Mouse (Mus musculus): ENCODE data around the gene Hhipl1.

Hhipl1 gene

GRCm38 (mm10) chr12:108277341-108277841 is 28.7 kb upstream of the Hhipl1 start:
- no peak for DNase-seq (ENCODE audit: low read depth, low spot score)

- DNase-seq (ENCODE audit: low read depth, low spot score), result no peak
Measured at GRCm38 (mm10) chr12:108278221-108278918, 27.7 kb upstream of the Hhipl1 start.

- no peak for DNase-seq (ENCODE audit: low read depth, low spot score)
Measured at GRCm38 (mm10) chr12:108284455-108285224, 21.4 kb upstream of the Hhipl1 start.

GRCm38 (mm10) chr12:108285225-108286011 is 20.7 kb upstream of the Hhipl1 start:
- no peak for DNase-seq (ENCODE audit: low read depth, low spot score)

- DNase-seq (ENCODE audit: low read depth, low spot score), result no peak
Measured at GRCm38 (mm10) chr12:108286381-108286780, 19.7 kb upstream of the Hhipl1 start.

GRCm38 (mm10) chr12:108287011-108287410 is 19.1 kb upstream of the Hhipl1 start:
- no peak for DNase-seq (ENCODE audit: low read depth, low spot score)

GRCm38 (mm10) chr12:108288127-108288880 is 17.8 kb upstream of the Hhipl1 start:
- no peak for DNase-seq (ENCODE audit: low read depth, low spot score)

- no peak for DNase-seq (ENCODE audit: low read depth, low spot score)
Measured at GRCm38 (mm10) chr12:108292419-108292818, 13.7 kb upstream of the Hhipl1 start.

- no peak for DNase-seq (ENCODE audit: low read depth, low spot score)
Measured at GRCm38 (mm10) chr12:108292957-108293356, 13.1 kb upstream of the Hhipl1 start.

GRCm38 (mm10) chr12:108294620-108295019 is 11.4 kb upstream of the Hhipl1 start:
- DNase-seq (ENCODE audit: low read depth, low spot score), result no peak

- no peak for DNase-seq (ENCODE audit: low read depth, low spot score)
Measured at GRCm38 (mm10) chr12:108297033-108297432, 9.0 kb upstream of the Hhipl1 start.

- no peak for DNase-seq (ENCODE audit: low read depth, low spot score)
Measured at GRCm38 (mm10) chr12:108301006-108301405, 5.1 kb upstream of the Hhipl1 start.

- no peak for DNase-seq (ENCODE audit: low read depth, low spot score)
Measured at GRCm38 (mm10) chr12:108303778-108304365, 2.2 kb upstream of the Hhipl1 start.

GRCm38 (mm10) chr12:108305172-108305571 is 898 bp upstream of the Hhipl1 start:
- DNase-seq (ENCODE audit: low read depth, low spot score), result no peak

GRCm38 (mm10) chr12:108307553-108307952 is 1.5 kb downstream of the Hhipl1 start:
- DNase-seq (ENCODE audit: low read depth, low spot score), result no peak

- DNase-seq (ENCODE audit: low read depth, low spot score), result no peak
Measured at GRCm38 (mm10) chr12:108308363-108308856, 2.3 kb downstream of the Hhipl1 start.

- DNase-seq (ENCODE audit: low read depth, low spot score), result no peak
Measured at GRCm38 (mm10) chr12:108309116-108309794, 3.2 kb downstream of the Hhipl1 start.

- DNase-seq (ENCODE audit: low read depth, low spot score), result no peak
Measured at GRCm38 (mm10) chr12:108310041-108310440, 4.0 kb downstream of the Hhipl1 start.

GRCm38 (mm10) chr12:108310456-108311027 is 4.5 kb downstream of the Hhipl1 start:
- no peak for DNase-seq (ENCODE audit: low read depth, low spot score)
